Comparison of ENCODE assay signal across 8 mouse cellular contexts in genomic region chr14:111677361-111678070, GRCm38 (mm10). TPM values are rescaled to one million over a fixed set of nuclear protein-coding genes. Genes with fewer than 3 reads are reported as not detected.
DNase-seq lines count a peak whose midpoint lies in the region; ATAC-seq lines count a peak whose summit lies in the region.

No protein-coding gene starts in this region.

- 4% methylated on average over 17 of the region's 17 CpGs for WGBS in forebrain, embryonic 14.5 days
- WGBS in midbrain, embryonic 10.5 days = 6% methylated on average over 17 of the region's 17 CpGs

- ATAC-seq in forebrain, embryonic 14.5 days = no peak
- no peak for ATAC-seq in megakaryocyte, adult 5-6 weeks (ENCODE audit: poor library complexity, severe bottlenecking)

- no peaks in the 10 kb centered on the region for H3K9me3 ChIP-seq in forebrain, embryonic 14.5 days (replicated peaks; ENCODE audit: control insufficient read depth, low read length)
- no peaks in the 10 kb centered on the region for H3K9me3 ChIP-seq in midbrain, embryonic 10.5 days (replicated peaks)

- peak overlapping the region; percentile 62 for H3K4me2 ChIP-seq in forebrain, embryonic 14.5 days (ENCODE audit: low read length)

- H3K4me3 ChIP-seq in forebrain, embryonic 14.5 days (ENCODE audit: low read depth, low read length) = peak overlapping the region; percentile 73
- H3K4me3 ChIP-seq in midbrain, embryonic 10.5 days = peak overlapping the region; percentile 85

- DNase-seq in cerebellum, postnatal 10 days = peak; percentile 12 to 18
- DNase-seq in cerebellum, postnatal 4 days (ENCODE audit: low spot score in 2 of 2) = no peak
- DNase-seq in ES-CJ7 (ENCODE audit: low read depth, low spot score) = peak; percentile 6
- DNase-seq in forebrain, embryonic 14.5 days (ENCODE audit: low spot score) = peak; percentile 44
- DNase-seq in midbrain, embryonic 10.5 days (ENCODE audit: low spot score) = peak; percentile 24
- DNase-seq in adrenal gland, adult 2 months = no peak
- no peak for DNase-seq in adrenal gland, adult 18-20 months (ENCODE audit: low spot score in 2 of 2)

- H3K9ac ChIP-seq in forebrain, embryonic 14.5 days (ENCODE audit: low read length) = peak overlapping the region; percentile 92

- no peaks in the 10 kb centered on the region for H3K36me3 ChIP-seq in forebrain, embryonic 14.5 days (ENCODE audit: control insufficient read depth, insufficient read depth, low read length)
- peaks cover 15% of the 10 kb centered on the region for H3K36me3 ChIP-seq in midbrain, embryonic 10.5 days

- H3K4me1 ChIP-seq in forebrain, embryonic 14.5 days (ENCODE audit: control insufficient read depth, insufficient read depth, low read length) = peaks cover 14% of the 10 kb centered on the region
- peaks cover 32% of the 10 kb centered on the region for H3K4me1 ChIP-seq in midbrain, embryonic 10.5 days

- 0 out of 2 replicates have a peak, but pooled peaks cover 3% of the 10 kb centered on the region for H3K27me3 ChIP-seq in forebrain, embryonic 14.5 days (replicated peaks; ENCODE audit: control insufficient read depth, insufficient read depth, low read length)
- H3K27me3 ChIP-seq in midbrain, embryonic 10.5 days (ENCODE audit: low read depth, poor library complexity, severe bottlenecking) = peaks cover 26% of the 10 kb centered on the region

- H3K27ac ChIP-seq in forebrain, embryonic 14.5 days (ENCODE audit: low read depth, low read length) = peak overlapping the region; percentile 97; the same call in 1 of the 2 replicates
- peak overlapping the region; percentile 97; the same call in 1 of the 2 replicates for H3K27ac ChIP-seq in midbrain, embryonic 10.5 days (replicated peaks)

RNA-seq across cellular contexts. Expression of gene Slitrk5, which starts 2.6 kb away (rescaled TPM):
- 14.3 and 19.0 TPM in 2 replicates for polyA plus RNA-seq in forebrain, embryonic 14.5 days (2014; fragmentation: Nextera tagmentation; extraction: Ambion mirVana)
- polyA plus RNA-seq in midbrain, embryonic 10.5 days (2016; fragmentation: Nextera tagmentation; extraction: Ambion mirVana) = 12.0 and 15.5 TPM in 2 replicates
- total RNA-seq in adrenal gland, adult 2 months (2021) = under 1 TPM; 0.29 to 0.35 TPM
- 0.10 and 0.20 TPM in 2 replicates for polyA plus RNA-seq in adrenal gland, adult 2 months (2012; rRNA removed)
- under 1 TPM; 0.32 to 0.36 TPM for total RNA-seq in adrenal gland, adult 18-20 months (2021)
- not detected in 2 replicates for total RNA-seq in megakaryocyte, adult 5-6 weeks (2015)
- not detected in 2 replicates for total RNA-seq in megakaryocyte, adult 5-6 weeks (2017)

Comparison
In these comparisons a context has a peak if more than half of its experiments do, and no peak if none do; other contexts are left out.
1. DNase-seq: peak in cerebellum, postnatal 10 days (2 of 2), ES-CJ7 (single experiment), forebrain, embryonic 14.5 days (single experiment) and midbrain, embryonic 10.5 days (single experiment); none in cerebellum, postnatal 4 days (0 of 2), adrenal gland, adult 2 months (single experiment) and adrenal gland, adult 18-20 months (0 of 2).